Mouse (Mus musculus): Measurements from ENCODE around the gene Ankrd26. TPM values are rescaled to one million over a fixed set of nuclear protein-coding genes. Genes with fewer than 3 reads are reported as not detected.
"Not testable (repeated sequence)": the region's sequence is repeated elsewhere in the genome, so short reads cannot be mapped to it uniquely, and the experiment has no call there.

Ankrd26 gene
- polyA plus RNA-seq, 1 experiment from 2014 or later = 7.1 TPM

GRCm38 (mm10) chr6:118574351-118574750 is 12.3 kb upstream of the Ankrd26 start:
- Histone ChIP-seq H3K9me3 (replicated peaks) (no peaks in the 10 kb centered on the region), H3K4me1 (replicated peaks) (no peaks in the 10 kb centered on the region), H3K27me3 (no peaks in the 10 kb centered on the region), H3K36me3 (no peaks in the 10 kb centered on the region), H3K27ac (no peak overlapping the region), H3K9ac (no peak overlapping the region), H3K4me3 (no peak overlapping the region), H3K4me2 (no peak overlapping the region)
- ATAC-seq (replicated peaks; ENCODE audit: insufficient number of reproducible peaks, insufficient read depth, low FRiP score, low read depth) = no peak
- 82% methylated on average over 6 of the region's 6 CpGs for WGBS

GRCm38 (mm10) chr6:118567816-118568215 is 5.8 kb upstream of the Ankrd26 start:
- H3K27ac ChIP-seq = no peak overlapping the region
- H3K4me2 ChIP-seq = no peak overlapping the region
- no peaks in the 10 kb centered on the region for H3K9me3 ChIP-seq (replicated peaks)
- WGBS = 82% methylated on average over 3 of the region's 3 CpGs
- H3K36me3 ChIP-seq = no peaks in the 10 kb centered on the region
- no peak overlapping the region for H3K4me3 ChIP-seq
- H3K9ac ChIP-seq = no peak overlapping the region
- no peak for ATAC-seq (replicated peaks; ENCODE audit: insufficient number of reproducible peaks, insufficient read depth, low FRiP score, low read depth)
- no peaks in the 10 kb centered on the region for H3K27me3 ChIP-seq
- H3K4me1 ChIP-seq (replicated peaks) = peaks cover 7% of the 10 kb centered on the region; the same call in 1 of the 2 replicates

GRCm38 (mm10) chr6:118561225-118561624 is 801 bp downstream of the Ankrd26 start:
- peaks cover 18% of the 10 kb centered on the region for H3K4me1 ChIP-seq (replicated peaks)
- H3K27ac ChIP-seq = no peak overlapping the region
- H3K4me2 ChIP-seq = peak overlapping the region; percentile 92
- peak overlapping the region; percentile 72 for H3K4me3 ChIP-seq
- no peak for ATAC-seq (replicated peaks; ENCODE audit: insufficient number of reproducible peaks, insufficient read depth, low FRiP score, low read depth)
- WGBS = 83% methylated on average over 8 of the region's 8 CpGs
- H3K9me3 ChIP-seq (replicated peaks) = no peaks in the 10 kb centered on the region
- H3K36me3 ChIP-seq = peaks cover 15% of the 10 kb centered on the region; the same call in 1 of the 2 replicates
- H3K27me3 ChIP-seq = no peaks in the 10 kb centered on the region
- peak overlapping the region; percentile 77 for H3K9ac ChIP-seq

GRCm38 (mm10) chr6:118538627-118539026 is 23.4 kb downstream of the Ankrd26 start:
- peaks cover 28% of the 10 kb centered on the region for H3K36me3 ChIP-seq
- ATAC-seq (replicated peaks; ENCODE audit: insufficient number of reproducible peaks, insufficient read depth, low FRiP score, low read depth) = no peak
- 75% methylated on average over 4 of the region's 4 CpGs for WGBS

GRCm38 (mm10) chr6:118537201-118537600 is 24.8 kb downstream of the Ankrd26 start:
- H3K27ac ChIP-seq; H3K4me2 ChIP-seq; H3K4me3 ChIP-seq; H3K9ac ChIP-seq; ATAC-seq (replicated peaks; ENCODE audit: insufficient number of reproducible peaks, insufficient read depth, low FRiP score, low read depth); H3K4me1 ChIP-seq (replicated peaks); H3K9me3 ChIP-seq (replicated peaks); H3K27me3 ChIP-seq: not testable (repeated sequence)
- peaks cover 20% of the 10 kb centered on the region for H3K36me3 ChIP-seq

More at GRCm38 (mm10) chr6:118538627-118539026, 23.4 kb downstream of the Ankrd26 start:
- Histone ChIP-seq H3K9ac (no peak overlapping the region), H3K4me3 (no peak overlapping the region), H3K9me3 (replicated peaks) (no peaks in the 10 kb centered on the region), H3K27me3 (no peaks in the 10 kb centered on the region), H3K27ac (no peak overlapping the region), H3K4me2 (no peak overlapping the region), H3K4me1 (replicated peaks) (no peaks in the 10 kb centered on the region)

- no peak overlapping the region for H3K27ac ChIP-seq
- H3K4me3 ChIP-seq = no peak overlapping the region
- H3K27me3 ChIP-seq = no peaks in the 10 kb centered on the region
- 90% methylated on average over 10 of the region's 10 CpGs for WGBS
- no peak overlapping the region for H3K9ac ChIP-seq
- no peaks in the 10 kb centered on the region for H3K4me1 ChIP-seq (replicated peaks)
- no peak overlapping the region for H3K4me2 ChIP-seq
- ATAC-seq (replicated peaks; ENCODE audit: insufficient number of reproducible peaks, insufficient read depth, low FRiP score, low read depth) = no peak
- H3K36me3 ChIP-seq = peaks cover 39% of the 10 kb centered on the region
- H3K9me3 ChIP-seq (replicated peaks) = no peaks in the 10 kb centered on the region
Measured at GRCm38 (mm10) chr6:118535321-118535720, 26.7 kb downstream of the Ankrd26 start.

- H3K4me1 ChIP-seq (replicated peaks) = no peaks in the 10 kb centered on the region
- H3K9ac ChIP-seq = no peak overlapping the region
- H3K9me3 ChIP-seq (replicated peaks) = no peaks in the 10 kb centered on the region
- no peak overlapping the region for H3K27ac ChIP-seq
- no peak overlapping the region for H3K4me3 ChIP-seq
- no peak overlapping the region for H3K4me2 ChIP-seq
- H3K27me3 ChIP-seq = no peaks in the 10 kb centered on the region
- WGBS = 84% methylated on average over 9 of the region's 9 CpGs
- ATAC-seq (replicated peaks; ENCODE audit: insufficient number of reproducible peaks, insufficient read depth, low FRiP score, low read depth) = no peak
- peaks cover 38% of the 10 kb centered on the region for H3K36me3 ChIP-seq
Measured at GRCm38 (mm10) chr6:118533381-118533780, 28.6 kb downstream of the Ankrd26 start.

- Histone ChIP-seq H3K9ac (no peak overlapping the region), H3K36me3 (peaks cover 53% of the 10 kb centered on the region), H3K9me3 (replicated peaks) (no peaks in the 10 kb centered on the region), H3K4me3 (no peak overlapping the region), H3K4me1 (replicated peaks) (no peaks in the 10 kb centered on the region), H3K4me2 (no peak overlapping the region), H3K27me3 (no peaks in the 10 kb centered on the region), H3K27ac (no peak overlapping the region)
- ATAC-seq (replicated peaks; ENCODE audit: insufficient number of reproducible peaks, insufficient read depth, low FRiP score, low read depth) = no peak
- WGBS = 88% methylated on average over 7 of the region's 7 CpGs
Measured at GRCm38 (mm10) chr6:118520668-118521067, 41.4 kb downstream of the Ankrd26 start.

GRCm38 (mm10) chr6:118513335-118514012 is 48.6 kb downstream of the Ankrd26 start:
- no peaks in the 10 kb centered on the region for H3K4me1 ChIP-seq (replicated peaks)
- no peak overlapping the region for H3K4me3 ChIP-seq
- no peak overlapping the region for H3K27ac ChIP-seq
- H3K36me3 ChIP-seq = peaks cover 40% of the 10 kb centered on the region
- H3K27me3 ChIP-seq = no peaks in the 10 kb centered on the region
- no peak overlapping the region for H3K9ac ChIP-seq
- H3K9me3 ChIP-seq (replicated peaks) = no peaks in the 10 kb centered on the region
- H3K4me2 ChIP-seq = no peak overlapping the region
- WGBS = 85% methylated on average over 12 of the region's 12 CpGs
- ATAC-seq (replicated peaks; ENCODE audit: insufficient number of reproducible peaks, insufficient read depth, low FRiP score, low read depth) = no peak

GRCm38 (mm10) chr6:118499010-118499409 is 63.0 kb downstream of the Ankrd26 start:
- no peak overlapping the region for H3K4me2 ChIP-seq
- H3K27ac ChIP-seq = no peak overlapping the region
- no peaks in the 10 kb centered on the region for H3K9me3 ChIP-seq (replicated peaks)
- no peaks in the 10 kb centered on the region for H3K27me3 ChIP-seq
- no peak for ATAC-seq (replicated peaks; ENCODE audit: insufficient number of reproducible peaks, insufficient read depth, low FRiP score, low read depth)
- 80% methylated on average over 7 of the region's 7 CpGs for WGBS
- H3K36me3 ChIP-seq = no peaks in the 10 kb centered on the region; the same call in 1 of the 2 replicates
- no peak overlapping the region for H3K4me3 ChIP-seq
- no peaks in the 10 kb centered on the region for H3K4me1 ChIP-seq (replicated peaks)
- H3K9ac ChIP-seq = no peak overlapping the region

GRCm38 (mm10) chr6:118482125-118482524 is 79.9 kb downstream of the Ankrd26 start:
- Histone ChIP-seq H3K27ac (no peak overlapping the region), H3K4me2 (no peak overlapping the region), H3K9ac (no peak overlapping the region), H3K4me3 (no peak overlapping the region), H3K36me3 (no peaks in the 10 kb centered on the region), H3K9me3 (replicated peaks) (no peaks in the 10 kb centered on the region), H3K27me3 (no peaks in the 10 kb centered on the region), H3K4me1 (replicated peaks) (peaks cover 5% of the 10 kb centered on the region; the same call in 1 of the 2 replicates)
- WGBS = 89% methylated on average over 1 of the region's 1 CpGs
- ATAC-seq (replicated peaks; ENCODE audit: insufficient number of reproducible peaks, insufficient read depth, low FRiP score, low read depth) = no peak

All from heart, embryonic 15.5 days (tissue).